Mouse (Mus musculus): ENCODE data around the gene Auts2.

DNA sequence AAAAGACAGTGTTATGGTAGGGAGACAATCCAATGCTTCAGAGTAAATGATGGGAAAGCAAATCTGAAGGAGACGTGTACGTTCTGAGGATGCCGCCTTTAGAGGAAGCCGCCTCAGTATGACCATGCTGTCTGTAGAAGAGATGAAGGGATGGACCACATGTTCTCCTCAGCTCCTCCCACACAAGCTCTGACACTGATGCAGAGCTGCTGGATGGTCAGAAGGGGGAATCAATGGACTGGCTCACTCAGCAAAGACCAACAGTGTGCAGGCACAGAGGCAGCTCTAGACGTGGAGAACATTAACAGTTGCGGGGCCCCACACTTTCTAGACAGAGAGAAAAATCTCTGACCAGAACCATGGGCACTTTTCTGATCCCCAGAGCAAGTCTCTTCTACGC is 187.2 kb downstream of the Auts2 start:
- TF ChIP-seq CTCF (IDR thresholded peaks at IDR 0.05; ENCODE audit: borderline replicate concordance, insufficient read depth, low read depth, low read length): no peak
- no peak for TF ChIP-seq POLR2A (IDR thresholded peaks at IDR 0.05; ENCODE audit: borderline replicate concordance, insufficient read depth, low read length)

Measured in cerebellum, adult 2 months (tissue).